Mouse (Mus musculus) CH12F3 (cell line): ENCODE measurements around the gene Ldhd.
"Not testable (repeated sequence)": the region's sequence is repeated elsewhere in the genome, so short reads cannot be mapped to it uniquely, and the experiment has no call there.

Source experiments
- in situ Hi-C: fragments of 300-500 bp; cut with MboI; formaldehyde crosslinking; loops from 2 replicates; pipeline ENCODE4 v1.14.3; 2020; ENCODE audit warnings: low sequenced_read_pairs

Ldhd gene

GRCm38 (mm10) chr8:111630105-111630521, at the start of gene Ldhd:
Gene Ldhd (minus strand): TSS chr8:111630374.
- in situ Hi-C loops = no loop called here

GRCm38 (mm10) chr8:111678848-111679247, 48.7 kb upstream of the Ldhd start:
- in situ Hi-C loops = no loop called here

- in situ Hi-C loops = no loop called here
Observed at GRCm38 (mm10) chr8:111678111-111678510, 47.9 kb upstream of the Ldhd start.

GRCm38 (mm10) chr8:111676237-111676636, 46.1 kb upstream of the Ldhd start:
- in situ Hi-C loops = no loop called here

- in situ Hi-C loops = no loop called here
Observed at GRCm38 (mm10) chr8:111666751-111667150, 36.6 kb upstream of the Ldhd start.

GRCm38 (mm10) chr8:111662473-111662872, 32.3 kb upstream of the Ldhd start:
- in situ Hi-C loops = no loop called here

GRCm38 (mm10) chr8:111658819-111659423, 28.7 kb upstream of the Ldhd start:
- in situ Hi-C loops = no loop called here

- in situ Hi-C loops = no loop called here
Observed at GRCm38 (mm10) chr8:111657312-111657854, 27.2 kb upstream of the Ldhd start.

- in situ Hi-C loops = no loop called here
Observed at GRCm38 (mm10) chr8:111653524-111653923, 23.4 kb upstream of the Ldhd start.

- in situ Hi-C loops = no loop called here
Observed at GRCm38 (mm10) chr8:111650651-111651050, 20.5 kb upstream of the Ldhd start.

- in situ Hi-C loops = no loop called here
Observed at GRCm38 (mm10) chr8:111648834-111649233, 18.7 kb upstream of the Ldhd start.

GRCm38 (mm10) chr8:111645715-111646114, 15.5 kb upstream of the Ldhd start:
- in situ Hi-C loops = no loop called here

- in situ Hi-C loops = not testable (repeated sequence)
Observed at GRCm38 (mm10) chr8:111644286-111645051, 14.3 kb upstream of the Ldhd start.

GRCm38 (mm10) chr8:111643264-111644141, 13.3 kb upstream of the Ldhd start, which contains the start of gene Zfp1:
Gene Zfp1 (plus strand): TSS chr8:111643401.
- in situ Hi-C loops = no loop called here

- in situ Hi-C loops = no loop called here
Observed at GRCm38 (mm10) chr8:111642939-111643263, 12.7 kb upstream of the Ldhd start.

- in situ Hi-C loops = no loop called here
Observed at GRCm38 (mm10) chr8:111642496-111642895, 12.3 kb upstream of the Ldhd start.

GRCm38 (mm10) chr8:111641064-111641463, 10.9 kb upstream of the Ldhd start:
- in situ Hi-C loops = no loop called here

GRCm38 (mm10) chr8:111638086-111638485, 7.9 kb upstream of the Ldhd start:
- in situ Hi-C loops = no loop called here

GRCm38 (mm10) chr8:111632976-111633375, 2.8 kb upstream of the Ldhd start:
- in situ Hi-C loops = no loop called here

GRCm38 (mm10) chr8:111631589-111631988, 1.4 kb upstream of the Ldhd start:
- in situ Hi-C loops = no loop called here

GRCm38 (mm10) chr8:111628894-111629501, 1.2 kb downstream of the Ldhd start:
- in situ Hi-C loops = no loop called here
